Mouse (Mus musculus): Measurements from ENCODE around the gene Clic5. TPM values are rescaled to one million over a fixed set of nuclear protein-coding genes. Genes with fewer than 3 reads are reported as not detected.

The Clic5 gene
- polyA plus RNA-seq, 1 experiment: 89.1 TPM

- no peaks in the 10 kb centered on the region for H3K4me1 ChIP-seq (ENCODE audit: control insufficient read depth, insufficient read depth, insufficient read length, low read length)
- H3K27ac ChIP-seq (replicated peaks; ENCODE audit: low read depth, low read length): no peak overlapping the region
- no peak overlapping the region for H3K4me3 ChIP-seq (ENCODE audit: insufficient read depth, low read depth, low read length)
Measured at GRCm38 (mm10) chr17:44270043-44270442, 81.7 kb downstream of the Clic5 start.

DNA sequence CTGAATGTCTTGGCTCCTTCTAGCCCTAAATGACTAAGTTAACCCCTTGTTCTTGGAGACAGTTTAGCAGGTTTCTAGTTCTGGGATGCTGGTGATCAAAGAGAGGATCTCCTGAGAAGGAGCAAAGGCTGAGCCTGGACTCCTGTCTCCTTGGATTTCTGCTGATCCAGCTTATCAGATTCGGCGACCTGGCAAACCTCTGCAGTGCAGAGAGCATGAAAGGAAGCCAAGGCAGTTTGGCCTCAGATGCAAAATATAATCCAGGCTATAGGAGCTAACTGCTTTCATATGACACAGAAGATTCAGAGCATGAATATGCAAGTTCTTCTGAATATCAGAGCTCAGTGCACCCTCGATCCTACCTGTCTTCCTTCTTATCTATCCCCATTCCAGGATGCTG is 83.0 kb downstream of the Clic5 start:
- H3K4me1 ChIP-seq (ENCODE audit: control insufficient read depth, insufficient read depth, insufficient read length, low read length): no peaks in the 10 kb centered on the region
- H3K27ac ChIP-seq (replicated peaks; ENCODE audit: low read depth, low read length): no peak overlapping the region
- H3K4me3 ChIP-seq (ENCODE audit: insufficient read depth, low read depth, low read length): no peak overlapping the region

DNA sequence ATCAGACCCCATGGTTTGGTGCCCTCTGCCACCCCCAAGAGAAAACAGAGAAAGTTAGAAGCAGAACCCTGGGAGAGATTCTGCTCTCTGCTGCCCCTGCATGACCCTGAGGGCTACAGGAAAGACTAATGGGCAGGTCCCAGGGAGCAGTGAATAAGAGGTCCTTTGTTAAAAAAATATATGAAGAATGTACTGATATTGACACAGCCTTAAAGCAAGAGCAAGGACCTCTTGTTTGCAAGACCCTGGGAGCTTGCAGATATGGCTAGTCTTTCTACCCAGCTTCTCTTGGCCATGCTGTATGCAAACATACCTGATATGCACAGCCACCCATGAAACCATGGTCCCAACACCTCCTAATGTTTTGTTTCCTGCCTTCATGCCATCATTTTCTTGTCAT is 86.4 kb downstream of the Clic5 start:
- Histone ChIP-seq H3K27ac (replicated peaks; ENCODE audit: low read depth, low read length) (no peak overlapping the region), H3K4me3 (ENCODE audit: insufficient read depth, low read depth, low read length) (no peak overlapping the region), H3K4me1 (ENCODE audit: control insufficient read depth, insufficient read depth, insufficient read length, low read length) (no peaks in the 10 kb centered on the region)

GRCm38 (mm10) chr17:44288320-44288719 is 99.9 kb downstream of the Clic5 start:
- H3K4me3 ChIP-seq (ENCODE audit: insufficient read depth, low read depth, low read length): no peak overlapping the region
- no peak overlapping the region for H3K27ac ChIP-seq (replicated peaks; ENCODE audit: low read depth, low read length)
- no peaks in the 10 kb centered on the region for H3K4me1 ChIP-seq (ENCODE audit: control insufficient read depth, insufficient read depth, insufficient read length, low read length)

- Histone ChIP-seq H3K4me3 (ENCODE audit: insufficient read depth, low read depth, low read length) (no peak overlapping the region), H3K4me1 (ENCODE audit: control insufficient read depth, insufficient read depth, insufficient read length, low read length) (no peaks in the 10 kb centered on the region), H3K27ac (replicated peaks; ENCODE audit: low read depth, low read length) (no peak overlapping the region)
Measured at GRCm38 (mm10) chr17:44297221-44297620, 108.8 kb downstream of the Clic5 start.

GRCm38 (mm10) chr17:44300236-44300635 is 111.9 kb downstream of the Clic5 start:
- no peak overlapping the region for H3K27ac ChIP-seq (replicated peaks; ENCODE audit: low read depth, low read length)
- H3K4me3 ChIP-seq (ENCODE audit: insufficient read depth, low read depth, low read length): no peak overlapping the region
- H3K4me1 ChIP-seq (ENCODE audit: control insufficient read depth, insufficient read depth, insufficient read length, low read length): no peaks in the 10 kb centered on the region

DNA sequence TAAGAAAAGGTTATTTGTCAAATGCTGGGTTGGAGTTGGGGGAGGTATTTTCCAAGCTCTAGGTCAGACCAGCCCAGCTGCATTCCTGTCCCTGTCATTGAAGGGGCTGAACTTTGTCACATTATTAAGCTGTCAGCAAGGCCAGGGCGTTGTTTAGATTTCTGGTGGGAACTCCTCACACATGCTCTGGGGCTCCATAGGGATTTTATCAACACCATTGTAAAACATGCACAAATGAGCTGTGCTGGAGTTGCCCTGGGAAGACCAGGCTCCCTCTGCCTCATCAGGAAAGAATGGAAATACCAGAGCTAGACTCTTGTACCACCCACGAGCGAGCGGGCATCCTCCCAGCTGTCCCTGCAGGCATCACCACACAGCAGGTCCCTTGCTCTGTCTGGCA is 112.3 kb downstream of the Clic5 start:
- H3K4me3 ChIP-seq (ENCODE audit: insufficient read depth, low read depth, low read length): no peak overlapping the region
- no peaks in the 10 kb centered on the region for H3K4me1 ChIP-seq (ENCODE audit: control insufficient read depth, insufficient read depth, insufficient read length, low read length)
- no peak overlapping the region for H3K27ac ChIP-seq (replicated peaks; ENCODE audit: low read depth, low read length)

DNA sequence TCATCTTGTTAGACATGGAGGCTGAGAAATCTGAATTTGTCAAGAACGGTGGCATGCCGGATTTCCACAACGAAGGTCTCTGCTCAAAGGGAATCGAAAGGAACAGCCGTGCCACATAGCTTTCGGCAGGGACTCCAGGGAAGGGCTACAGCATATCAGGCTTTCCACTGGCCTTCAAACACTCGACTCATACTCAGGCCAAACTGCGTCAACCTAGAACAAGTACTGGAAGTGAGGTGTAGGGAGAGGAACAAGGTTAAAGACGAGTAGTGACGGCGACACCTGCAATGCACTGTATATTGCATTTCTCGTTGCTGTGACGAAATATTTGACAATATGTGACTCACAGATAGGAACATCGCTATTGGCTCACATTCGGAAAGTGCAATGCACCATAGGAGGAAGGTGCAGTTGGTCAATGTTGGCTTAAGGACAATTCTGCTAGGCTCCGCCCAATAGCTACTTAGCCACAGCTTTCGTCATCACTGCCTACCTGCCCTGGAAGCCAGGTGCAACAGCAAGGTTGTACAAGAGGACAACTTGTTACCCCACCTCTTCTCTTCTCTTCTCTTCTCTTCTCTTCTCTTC is 112.9 kb downstream of the Clic5 start:
- Histone ChIP-seq H3K4me3 (ENCODE audit: insufficient read depth, low read depth, low read length) (no peak overlapping the region), H3K27ac (replicated peaks; ENCODE audit: low read depth, low read length) (no peak overlapping the region), H3K4me1 (ENCODE audit: control insufficient read depth, insufficient read depth, insufficient read length, low read length) (no peaks in the 10 kb centered on the region)

GRCm38 (mm10) chr17:44304076-44304475 is 115.7 kb downstream of the Clic5 start:
- H3K27ac ChIP-seq (replicated peaks; ENCODE audit: low read depth, low read length): no peak overlapping the region
- no peaks in the 10 kb centered on the region for H3K4me1 ChIP-seq (ENCODE audit: control insufficient read depth, insufficient read depth, insufficient read length, low read length)
- no peak overlapping the region for H3K4me3 ChIP-seq (ENCODE audit: insufficient read depth, low read depth, low read length)

- Histone ChIP-seq H3K27ac (replicated peaks; ENCODE audit: low read depth, low read length) (no peak overlapping the region), H3K4me1 (ENCODE audit: control insufficient read depth, insufficient read depth, insufficient read length, low read length) (no peaks in the 10 kb centered on the region), H3K4me3 (ENCODE audit: insufficient read depth, low read depth, low read length) (no peak overlapping the region)
Measured at GRCm38 (mm10) chr17:44309914-44310622, 121.7 kb downstream of the Clic5 start.

- H3K4me3 ChIP-seq (ENCODE audit: insufficient read depth, low read depth, low read length): no peak overlapping the region
- no peaks in the 10 kb centered on the region for H3K4me1 ChIP-seq (ENCODE audit: control insufficient read depth, insufficient read depth, insufficient read length, low read length)
- H3K27ac ChIP-seq (replicated peaks; ENCODE audit: low read depth, low read length): no peak overlapping the region
Measured at GRCm38 (mm10) chr17:44325314-44325713, 136.9 kb downstream of the Clic5 start.

DNA sequence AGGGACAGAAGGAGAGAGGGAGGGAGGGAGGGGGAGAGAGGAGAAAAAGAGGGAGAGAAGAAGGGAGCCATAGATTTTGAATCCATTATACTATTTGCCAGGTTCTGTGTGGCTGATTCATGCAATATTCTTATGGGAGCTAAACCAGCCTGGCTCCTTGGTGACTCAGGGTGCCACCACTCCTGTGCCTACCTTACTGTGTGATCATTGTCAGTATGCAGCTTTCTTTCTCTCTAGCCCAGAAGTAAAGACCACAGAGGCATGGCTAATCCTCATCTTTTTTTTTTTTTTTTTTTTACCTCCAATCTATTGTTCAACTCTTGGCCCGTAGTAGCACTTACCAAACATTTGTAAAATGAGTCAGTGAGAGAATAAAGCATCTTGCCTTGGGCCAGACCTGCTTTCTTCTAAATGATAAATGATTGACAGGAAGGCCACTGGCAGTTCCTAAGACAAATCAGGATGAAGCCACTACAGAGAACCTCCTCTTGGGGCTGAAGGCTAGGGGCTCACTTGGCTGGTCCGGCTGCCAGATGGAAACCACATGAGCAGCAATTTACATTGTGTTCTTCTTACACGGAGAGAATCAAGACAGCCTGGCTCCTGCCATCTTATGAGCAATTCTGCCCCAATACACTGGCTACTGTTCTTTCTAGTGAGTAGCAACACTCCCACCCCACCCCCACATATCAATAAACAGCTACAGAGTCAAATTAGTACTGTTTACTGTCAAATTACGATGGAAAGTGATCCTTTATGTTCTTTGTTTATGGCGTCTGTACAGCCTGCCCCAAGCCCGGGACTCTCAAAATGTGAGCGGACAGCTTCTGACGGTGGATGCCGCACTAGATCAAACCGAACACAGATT is 139.1 kb downstream of the Clic5 start:
- H3K27ac ChIP-seq (replicated peaks; ENCODE audit: low read depth, low read length): no peak overlapping the region
- no peaks in the 10 kb centered on the region for H3K4me1 ChIP-seq (ENCODE audit: control insufficient read depth, insufficient read depth, insufficient read length, low read length)
- no peak overlapping the region for H3K4me3 ChIP-seq (ENCODE audit: insufficient read depth, low read depth, low read length)

- Histone ChIP-seq H3K4me1 (ENCODE audit: control insufficient read depth, insufficient read depth, insufficient read length, low read length) (no peaks in the 10 kb centered on the region), H3K27ac (replicated peaks; ENCODE audit: low read depth, low read length) (no peak overlapping the region), H3K4me3 (ENCODE audit: insufficient read depth, low read depth, low read length) (no peak overlapping the region)
Measured at GRCm38 (mm10) chr17:44328147-44328482, 139.7 kb downstream of the Clic5 start.

All from brown adipose tissue, adult 24 weeks (tissue).